Mouse (Mus musculus) megakaryocyte, embryonic 14.5 days (primary cell): ENCODE results near the gene Ilkap.

ENCODE experiments used
- FLI1 ChIP-seq: IDR thresholded peaks from 2 replicates; pipeline ENCODE4 v1.6.1; 2012; ENCODE audit warnings: low read length, inconsistent platforms, mixed read lengths
- GATA1 ChIP-seq: IDR thresholded peaks from 3 replicates; pipeline ENCODE4 v1.6.1; 2012; ENCODE audit warnings: mixed read lengths, low read length, inconsistent platforms, borderline replicate concordance

- TF ChIP-seq GATA1: no peak
- no peak for TF ChIP-seq FLI1
These were observed 21.4 kb upstream of the Ilkap start for GRCm38 (mm10) chr1:91419862-91420600.
